Comparison of ENCODE assay signal across 25 mouse cellular contexts in the genomic region with DNA sequence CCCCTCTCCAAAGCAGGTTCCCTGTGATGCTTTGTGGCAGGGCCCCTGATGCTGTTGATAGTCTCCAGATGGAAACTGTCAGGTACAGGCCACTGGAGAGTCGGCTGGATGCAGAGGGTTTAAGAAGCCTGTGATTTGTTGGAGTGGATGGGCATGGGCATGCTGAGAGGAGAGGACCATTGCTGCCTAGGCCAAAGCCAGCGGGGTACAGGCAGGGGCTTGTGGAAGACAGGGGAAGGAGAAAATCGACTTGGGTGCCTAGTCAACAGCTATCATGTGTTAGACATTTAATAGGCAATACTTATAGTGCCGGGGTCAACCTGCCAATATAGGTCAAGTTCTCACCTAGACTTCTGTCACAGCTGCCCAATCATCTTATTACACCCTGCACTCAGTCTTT.
"Had no signal": no experiment of that assay in that cellular context is flagged by ENCODE, and none has a peak within 500 bp of the region (broad histone marks: within the 10 kb centered on the region; RNA-seq: fewer than 3 reads in every experiment).

No protein-coding gene starts in this region.

- H3K9ac ChIP-seq: heart, embryonic 13.5 days; heart, embryonic 15.5 days; hindbrain, embryonic 14.5 days; intestine, embryonic 15.5 days; limb, embryonic 12.5 days; liver, embryonic 13.5 days; liver, embryonic 15.5 days had no signal

- H3K27ac ChIP-seq: gastrocnemius, adult 2 months; heart, adult 2 months; heart, embryonic 13.5 days; heart, embryonic 15.5 days; hindbrain, embryonic 14.5 days; intestine, embryonic 15.5 days; layer of hippocampus, adult 2 months; left cerebral cortex, adult 2 months; limb, embryonic 10.5 days; limb, embryonic 12.5 days; liver, embryonic 13.5 days; liver, embryonic 15.5 days had no signal

- H3K9me3 ChIP-seq: heart, embryonic 13.5 days; heart, embryonic 15.5 days; intestine, embryonic 15.5 days; limb, embryonic 10.5 days; limb, embryonic 12.5 days; liver, embryonic 13.5 days; liver, embryonic 15.5 days had no signal

- H3K4me3 ChIP-seq: gastrocnemius, adult 2 months; heart, adult 2 months; heart, embryonic 13.5 days; heart, embryonic 15.5 days; intestine, embryonic 15.5 days; layer of hippocampus, adult 2 months; left cerebral cortex, adult 2 months; limb, embryonic 10.5 days; limb, embryonic 12.5 days; liver, embryonic 13.5 days; liver, embryonic 15.5 days had no signal

- H3K36me3 ChIP-seq: heart, embryonic 13.5 days; heart, embryonic 15.5 days; intestine, embryonic 15.5 days; limb, embryonic 10.5 days; limb, embryonic 12.5 days; liver, embryonic 13.5 days; liver, embryonic 15.5 days had no signal

- H3K27me3 ChIP-seq: heart, embryonic 13.5 days; heart, embryonic 15.5 days; intestine, embryonic 15.5 days; liver, embryonic 13.5 days; liver, embryonic 15.5 days had no signal

- ATAC-seq: inflammation-experienced regulatory T-cells, adult 6 months; intestine, embryonic 15.5 days; intestine, postnatal 0 days had no signal

- DNase-seq: gastrocnemius, adult 2 months; gastrocnemius, postnatal 10 days; gastrocnemius, postnatal 25 days; heart, adult 2 months; heart, postnatal 14 days; heart, postnatal 4 days; kidney, adult 18-20 months; kidney, adult 8-10 months; kidney, postnatal 10 days; kidney, postnatal 25 days; kidney, postnatal 4 days; liver; liver, embryonic 13.5 days had no signal

- H3K4me1 ChIP-seq: heart, embryonic 15.5 days; intestine, embryonic 15.5 days; limb, embryonic 12.5 days; liver, embryonic 13.5 days; liver, embryonic 15.5 days had no signal

- H3K4me2 ChIP-seq: heart, embryonic 13.5 days; heart, embryonic 15.5 days; hindbrain, embryonic 14.5 days; intestine, embryonic 15.5 days; limb, embryonic 12.5 days; liver, embryonic 11.5 days; liver, embryonic 13.5 days; liver, embryonic 15.5 days had no signal
